Mouse (Mus musculus): ENCODE data around the gene Nrxn1.

DNA sequence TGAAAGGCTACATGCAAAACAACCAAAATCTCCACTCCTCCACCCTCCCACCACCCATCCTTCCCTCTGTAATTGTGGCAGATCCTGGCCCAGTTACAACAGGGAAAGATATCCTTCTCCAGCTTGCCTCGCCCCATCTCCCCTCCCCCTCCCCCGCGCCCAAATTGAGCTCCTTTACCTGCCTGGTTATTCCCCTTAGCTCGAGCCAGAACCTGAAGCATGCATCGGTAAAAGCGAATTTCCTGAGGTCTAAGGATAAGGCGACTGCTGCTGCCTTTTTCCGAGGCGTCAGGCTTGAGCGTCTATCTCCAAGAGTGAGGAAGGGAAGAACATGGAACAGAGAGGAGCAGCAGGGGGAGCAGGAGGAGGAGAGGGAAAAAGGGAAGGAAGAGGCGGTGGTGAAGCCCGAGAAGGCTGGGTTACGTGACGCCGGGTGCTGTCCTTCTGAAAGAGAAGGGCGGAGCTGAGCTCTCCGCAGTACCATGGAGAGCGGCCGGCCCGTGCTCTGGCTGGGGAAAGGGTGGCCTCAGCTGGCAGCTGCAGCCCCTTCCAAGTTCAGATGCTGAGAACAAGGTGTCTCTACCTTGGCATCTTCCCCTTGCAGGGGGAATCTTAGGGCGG, 340 bp downstream of the Nrxn1 start:
- TF ChIP-seq CTCF (conservative IDR thresholded peaks at IDR 0.05 in 1 of 2, IDR thresholded peaks at IDR 0.05 in 1 of 2; ENCODE audit: low read depth in 2 of 2, low read length in 2 of 2) (no peak), ZMIZ1 (IDR thresholded peaks at IDR 0.05; ENCODE audit: low read depth, low read length) (no peak), ZC3H11A (IDR thresholded peaks at IDR 0.05; ENCODE audit: low read depth, low read length) (no peak), ZNF384 (IDR thresholded peaks at IDR 0.05; ENCODE audit: low read depth, low read length) (no peak), PAX5 (IDR thresholded peaks at IDR 0.05; ENCODE audit: low read length) (no peak), EP300 (IDR thresholded peaks at IDR 0.05; ENCODE audit: low read length) (no peak)
